Mouse (Mus musculus) embryonic fibroblast, embryonic 13.5 days (primary cell): ENCODE results near the gene Dlg1. TPM values are rescaled to one million over a fixed set of nuclear protein-coding genes. Genes with fewer than 3 reads are reported as not detected.
A peak's percentile ranks its signal among the peaks of the same experiment; 100 is the strongest.

Experiments used
- H3K27ac ChIP-seq: 2 replicates; pipeline ENCODE4 v1.5.1; 2012; ENCODE audit warnings: low read length, control low read depth, inconsistent platforms; ENCODE audit not compliant: insufficient read depth
- H3K4me1 ChIP-seq: 2 replicates; pipeline ENCODE4 v1.6.1; 2011; ENCODE audit warnings: low read length; ENCODE audit not compliant: control insufficient read depth, insufficient read depth
- H3K4me3 ChIP-seq: 2 replicates; pipeline ENCODE4 v1.5.1; 2011; ENCODE audit warnings: mild to moderate bottlenecking, control low read depth, low read length; ENCODE audit not compliant: insufficient read depth
- CTCF ChIP-seq: IDR thresholded peaks from 2 replicates; pipeline ENCODE4 v1.5.1; 2011; ENCODE audit warnings: mild to moderate bottlenecking, control low read depth, low read length, moderate library complexity, borderline replicate concordance; ENCODE audit not compliant: insufficient read depth
- POLR2A ChIP-seq: IDR thresholded peaks from 2 replicates; pipeline ENCODE4 v1.6.1; 2011; ENCODE audit warnings: low read depth, mild to moderate bottlenecking, control low read depth, low read length, moderate library complexity
- polyA plus RNA-seq: library from polyadenylated mRNA; stranded (reverse); fragments of >200 nt; gene quantifications from 2 replicates; pipeline ENCODE4 v1.2.4, GENCODE M21; 2011; ENCODE audit warnings: low read depth; ENCODE audit not compliant: missing spikeins, insufficient read length

Gene Dlg1
- polyA plus RNA-seq, 1 experiment = 144 TPM

GRCm38 (mm10) chr16:31832630-31833422 is 169.6 kb downstream of the Dlg1 start:
- TF ChIP-seq POLR2A (no peak), CTCF (no peak)
- H3K27ac ChIP-seq = no peak overlapping the region
- peaks cover 2% of the 10 kb centered on the region for H3K4me1 ChIP-seq
- H3K4me3 ChIP-seq = no peak overlapping the region

GRCm38 (mm10) chr16:31834011-31834584 is 170.9 kb downstream of the Dlg1 start:
- TF ChIP-seq POLR2A (no peak), CTCF (no peak)
- Histone ChIP-seq H3K4me3 (no peak overlapping the region), H3K4me1 (peaks cover 2% of the 10 kb centered on the region), H3K27ac (peak overlapping the region; percentile 41)

- H3K4me1 ChIP-seq = peaks cover 2% of the 10 kb centered on the region
- TF ChIP-seq POLR2A (no peak), CTCF (no peak)
- H3K4me3 ChIP-seq = no peak overlapping the region
- no peak overlapping the region for H3K27ac ChIP-seq
Observed at GRCm38 (mm10) chr16:31834662-31835318, 171.5 kb downstream of the Dlg1 start.

- Histone ChIP-seq H3K4me1 (peaks cover 2% of the 10 kb centered on the region), H3K27ac (no peak overlapping the region), H3K4me3 (no peak overlapping the region)
- no peak for TF ChIP-seq POLR2A
- TF ChIP-seq CTCF = no peak
Observed at GRCm38 (mm10) chr16:31837362-31837761, 174.1 kb downstream of the Dlg1 start.

GRCm38 (mm10) chr16:31844246-31844645 is 181.0 kb downstream of the Dlg1 start:
- H3K4me1 ChIP-seq = no peaks in the 10 kb centered on the region
- no peak overlapping the region for H3K27ac ChIP-seq
- TF ChIP-seq CTCF (no peak), POLR2A (no peak)
- no peak overlapping the region for H3K4me3 ChIP-seq

- no peak overlapping the region for H3K27ac ChIP-seq
- TF ChIP-seq CTCF (no peak), POLR2A (no peak)
- no peak overlapping the region for H3K4me3 ChIP-seq
- H3K4me1 ChIP-seq = no peaks in the 10 kb centered on the region
Observed at GRCm38 (mm10) chr16:31846763-31847162, 183.5 kb downstream of the Dlg1 start.

- TF ChIP-seq CTCF (no peak), POLR2A (no peak)
- H3K4me3 ChIP-seq = no peak overlapping the region
Observed at GRCm38 (mm10) chr16:31863920-31864319, 200.7 kb downstream of the Dlg1 start.

GRCm38 (mm10) chr16:31865242-31865641 is 202.0 kb downstream of the Dlg1 start:
- no peaks in the 10 kb centered on the region for H3K4me1 ChIP-seq
- H3K27ac ChIP-seq = no peak overlapping the region

More at GRCm38 (mm10) chr16:31863920-31864319, 200.7 kb downstream of the Dlg1 start:
- Histone ChIP-seq H3K4me1 (no peaks in the 10 kb centered on the region), H3K27ac (no peak overlapping the region)

GRCm38 (mm10) chr16:31866911-31867310 is 203.7 kb downstream of the Dlg1 start:
- Histone ChIP-seq H3K4me1 (no peaks in the 10 kb centered on the region), H3K27ac (no peak overlapping the region), H3K4me3 (no peak overlapping the region)
- no peak for TF ChIP-seq POLR2A
- TF ChIP-seq CTCF = no peak

More at GRCm38 (mm10) chr16:31865242-31865641, 202.0 kb downstream of the Dlg1 start:
- TF ChIP-seq POLR2A (no peak), CTCF (no peak)
- no peak overlapping the region for H3K4me3 ChIP-seq

- no peak overlapping the region for H3K4me3 ChIP-seq
- no peak for TF ChIP-seq CTCF
- no peak for TF ChIP-seq POLR2A
- no peak overlapping the region for H3K27ac ChIP-seq
- H3K4me1 ChIP-seq = no peaks in the 10 kb centered on the region
Observed at GRCm38 (mm10) chr16:31867736-31868135, 204.5 kb downstream of the Dlg1 start.
